Mouse (Mus musculus): ENCODE measurements at regions not wholly inside any gene's neighbourhood (a gene's known extent, or its start where the extent isn't known, plus 50 kb on each side); places are given as distances from the start of the nearest gene placed in this dataset.

GRCm38 (mm10) chr9:46810266-46810665 is 188.3 kb upstream of the Gm4791 start:
- TF ChIP-seq POLR2A (IDR thresholded peaks at IDR 0.05; ENCODE audit: borderline replicate concordance, low read depth, low read length), result no peak
- no peak for TF ChIP-seq CTCF (IDR thresholded peaks at IDR 0.05; ENCODE audit: low read depth, low read length)

All from bone marrow macrophage, adult 2 months (primary cell).